Mouse (Mus musculus) cortical plate, adult 2 months (tissue): ENCODE data around the gene Cachd1. TPM values are rescaled to one million over a fixed set of nuclear protein-coding genes. Genes with fewer than 3 reads are reported as not detected.

Experiments used
- H3K27ac ChIP-seq: fragments of 200-500 bp; 2 replicates; pipeline ENCODE4 v1.5.1; 2012; ENCODE audit warnings: low read length, control low read depth, inconsistent platforms; ENCODE audit not compliant: insufficient read depth
- H3K4me1 ChIP-seq: fragments of 200-500 bp; 2 replicates; pipeline ENCODE4 v1.6.1; 2011; ENCODE audit warnings: low read length; ENCODE audit not compliant: control insufficient read depth, insufficient read depth
- H3K4me3 ChIP-seq: fragments of 200-500 bp; 2 replicates; pipeline ENCODE4 v1.5.1; 2011; ENCODE audit warnings: mild to moderate bottlenecking, low read length, control low read depth; ENCODE audit not compliant: insufficient read depth
- CTCF ChIP-seq: fragments of 200-500 bp; IDR thresholded peaks from 2 replicates; pipeline ENCODE4 v1.5.1; 2011; ENCODE audit warnings: mild to moderate bottlenecking, control low read depth, low read length; ENCODE audit not compliant: insufficient read depth; ENCODE audit errors: extremely low read depth
- POLR2A ChIP-seq: fragments of 200-500 bp; IDR thresholded peaks from 2 replicates; pipeline ENCODE4 v1.6.1; 2011; ENCODE audit warnings: mild to moderate bottlenecking, low read length, control low read depth; ENCODE audit not compliant: insufficient read depth; ENCODE audit errors: extremely low read depth
- polyA plus RNA-seq: library from polyadenylated mRNA; depleted of rRNA; stranded (reverse); fragments of >200 nt; gene quantifications from 2 replicates; pipeline ENCODE4 v1.2.3, GENCODE M21; 2012

The Cachd1 gene
- polyA plus RNA-seq, 1 experiment = 16.1 TPM

DNA sequence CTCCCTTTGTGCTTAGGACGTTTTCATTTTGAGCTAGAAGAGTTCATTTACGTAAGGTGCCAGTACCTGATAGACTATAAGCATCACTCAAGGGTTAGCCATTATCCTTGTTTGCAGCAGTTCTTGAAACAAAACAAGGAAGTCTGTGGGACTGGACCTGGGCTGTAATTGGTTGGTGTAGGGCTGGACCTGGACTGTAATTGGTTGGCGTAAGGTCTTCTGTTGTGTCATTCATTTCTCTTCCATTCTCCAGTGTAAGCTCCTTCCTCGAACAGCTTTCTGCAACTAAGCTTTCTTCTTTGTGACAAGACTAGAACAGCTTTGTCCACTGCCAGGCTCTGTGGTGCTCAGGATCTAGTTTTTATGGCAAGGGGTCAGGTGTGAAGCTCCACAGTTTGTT lies 78.9 kb downstream of the Cachd1 start:
- no peak overlapping the region for H3K27ac ChIP-seq
- H3K4me3 ChIP-seq = no peak overlapping the region
- no peaks in the 10 kb centered on the region for H3K4me1 ChIP-seq
- TF ChIP-seq POLR2A (no peak), CTCF (no peak)

DNA sequence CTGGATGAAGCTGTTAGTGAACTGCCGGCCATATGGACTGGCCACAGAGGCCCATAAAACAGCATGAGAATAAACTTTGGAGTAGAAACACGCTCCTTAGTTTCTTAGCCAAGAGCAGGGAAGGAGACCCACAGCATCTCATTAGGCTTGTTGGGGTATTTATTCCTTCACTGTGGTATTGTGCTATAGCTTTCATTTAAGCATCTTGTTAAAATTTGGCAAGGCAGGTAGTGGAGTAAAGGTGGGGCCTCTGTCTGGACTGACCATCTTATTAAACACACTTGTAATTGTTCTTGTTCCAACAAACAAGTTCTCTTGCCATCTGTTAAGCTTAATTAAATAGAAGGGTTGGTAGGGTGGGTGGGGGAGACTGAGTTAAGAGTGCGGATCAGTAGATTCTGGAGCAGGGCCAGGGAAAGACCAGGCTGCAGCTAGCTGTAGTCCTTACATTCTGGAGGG lies 81.0 kb downstream of the Cachd1 start:
- no peak overlapping the region for H3K27ac ChIP-seq
- H3K4me3 ChIP-seq = no peak overlapping the region
- no peak for TF ChIP-seq CTCF
- TF ChIP-seq POLR2A = no peak
- no peaks in the 10 kb centered on the region for H3K4me1 ChIP-seq

DNA sequence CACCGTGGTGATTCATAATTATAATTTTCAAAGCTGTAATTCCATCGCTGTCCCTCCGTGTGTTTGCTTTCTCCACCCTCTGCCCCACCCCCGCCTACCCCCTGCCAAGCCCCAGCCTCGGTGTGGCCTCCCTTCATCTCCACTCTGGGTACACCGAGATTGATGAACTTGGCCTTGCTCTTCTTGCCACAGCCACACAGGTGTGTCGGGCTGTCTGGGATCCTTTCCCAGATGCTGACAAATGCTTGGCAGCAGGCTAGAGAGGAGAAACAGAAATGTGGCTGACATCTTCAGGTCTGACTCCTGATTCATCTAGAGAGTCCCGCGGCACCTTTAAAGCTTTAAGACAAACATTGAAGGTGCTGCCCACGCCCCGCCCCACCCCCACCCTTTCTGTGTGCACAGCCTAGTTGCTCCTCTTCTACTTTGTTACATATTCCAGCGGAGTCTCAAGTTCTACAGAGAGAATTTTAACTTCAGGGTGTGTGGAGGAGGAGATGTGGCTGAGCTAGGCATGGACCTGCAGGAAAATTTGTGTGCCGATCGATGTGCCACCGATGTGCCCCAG lies 87.5 kb downstream of the Cachd1 start:
- peaks cover 2% of the 10 kb centered on the region; the same call in 1 of the 2 replicates for H3K4me1 ChIP-seq
- H3K4me3 ChIP-seq = no peak overlapping the region
- H3K27ac ChIP-seq = no peak overlapping the region
- TF ChIP-seq POLR2A (no peak), CTCF (no peak)

DNA sequence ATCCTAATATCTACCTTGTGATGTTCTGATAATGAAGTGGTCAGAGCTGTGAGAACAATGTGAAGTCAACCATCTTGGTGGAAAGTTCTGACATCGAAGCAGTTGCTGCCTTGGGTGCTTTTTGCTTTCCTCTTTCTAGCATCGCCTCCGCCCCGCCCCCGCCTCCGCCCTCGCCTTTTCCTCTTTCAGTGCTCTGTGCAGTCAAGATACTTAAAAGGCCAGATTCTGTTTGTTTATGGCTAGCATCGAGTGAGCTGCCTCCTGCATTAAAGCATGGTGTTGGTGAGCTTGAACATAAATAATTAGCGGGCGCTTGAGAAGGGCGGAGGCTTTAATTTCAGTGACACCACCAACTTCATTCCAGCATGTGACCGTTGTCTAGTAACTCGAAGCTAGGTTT lies 88.9 kb downstream of the Cachd1 start:
- Histone ChIP-seq H3K4me1 (peaks cover 2% of the 10 kb centered on the region; the same call in 1 of the 2 replicates), H3K4me3 (no peak overlapping the region), H3K27ac (no peak overlapping the region)
- TF ChIP-seq CTCF (no peak), POLR2A (no peak)

DNA sequence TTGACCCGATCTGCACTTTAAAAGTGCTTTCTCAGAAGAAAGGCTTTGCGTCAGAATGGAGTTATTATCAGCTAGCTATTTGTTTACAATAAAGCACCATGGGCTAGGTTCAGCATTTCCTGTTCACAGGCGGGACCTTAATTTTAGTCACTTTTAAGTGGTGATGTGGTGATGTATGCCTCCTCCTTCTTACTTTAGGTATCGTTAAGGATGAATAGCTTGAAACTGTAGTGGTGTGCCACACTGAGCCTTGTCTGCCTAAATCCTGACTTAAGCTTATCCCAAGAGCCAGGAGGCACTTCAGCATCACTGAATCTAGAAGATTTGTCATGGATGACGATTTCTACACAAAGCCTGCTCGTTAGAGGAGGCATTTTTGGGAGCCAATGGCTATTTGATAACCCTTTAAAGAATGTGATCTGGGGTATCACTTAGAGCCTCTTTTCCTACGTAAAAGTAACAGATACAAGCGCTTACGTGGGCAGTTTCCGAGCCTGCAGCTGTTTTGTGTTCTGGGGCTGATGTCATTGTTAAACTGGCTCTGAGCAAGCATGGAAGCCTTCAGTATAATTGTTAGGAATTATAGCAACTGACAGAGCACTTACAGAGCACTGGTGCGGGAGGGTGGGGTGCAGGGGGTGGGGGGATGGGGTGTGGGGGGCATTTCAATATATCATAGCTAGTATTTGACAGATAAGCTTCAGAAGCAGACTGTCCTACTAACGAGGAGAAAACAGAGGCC lies 89.7 kb downstream of the Cachd1 start:
- no peak overlapping the region for H3K27ac ChIP-seq
- peaks cover 2% of the 10 kb centered on the region; the same call in 1 of the 2 replicates for H3K4me1 ChIP-seq
- TF ChIP-seq CTCF (no peak), POLR2A (no peak)
- H3K4me3 ChIP-seq = no peak overlapping the region

DNA sequence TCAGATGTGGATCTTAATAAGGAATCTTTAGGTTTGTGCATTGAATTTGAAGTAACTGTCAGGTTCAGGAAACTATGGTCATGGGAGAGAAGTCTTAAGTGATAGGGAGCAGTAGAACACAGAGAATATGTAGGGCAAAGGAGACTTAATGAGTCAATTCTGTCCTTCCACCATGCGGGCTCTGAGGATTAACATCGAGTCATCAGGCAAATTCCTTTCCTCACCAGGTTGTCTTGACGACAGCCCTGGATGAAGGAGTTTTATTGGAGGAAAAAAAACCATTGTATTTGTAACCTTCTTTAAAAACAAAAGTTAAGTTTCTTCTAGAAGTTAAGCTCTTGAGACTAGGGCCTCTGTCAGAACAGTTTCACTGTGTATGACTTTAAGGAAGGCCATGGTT lies 100.9 kb downstream of the Cachd1 start:
- Histone ChIP-seq H3K27ac (no peak overlapping the region), H3K4me1 (no peaks in the 10 kb centered on the region), H3K4me3 (no peak overlapping the region)
- TF ChIP-seq POLR2A = no peak
- no peak for TF ChIP-seq CTCF

DNA sequence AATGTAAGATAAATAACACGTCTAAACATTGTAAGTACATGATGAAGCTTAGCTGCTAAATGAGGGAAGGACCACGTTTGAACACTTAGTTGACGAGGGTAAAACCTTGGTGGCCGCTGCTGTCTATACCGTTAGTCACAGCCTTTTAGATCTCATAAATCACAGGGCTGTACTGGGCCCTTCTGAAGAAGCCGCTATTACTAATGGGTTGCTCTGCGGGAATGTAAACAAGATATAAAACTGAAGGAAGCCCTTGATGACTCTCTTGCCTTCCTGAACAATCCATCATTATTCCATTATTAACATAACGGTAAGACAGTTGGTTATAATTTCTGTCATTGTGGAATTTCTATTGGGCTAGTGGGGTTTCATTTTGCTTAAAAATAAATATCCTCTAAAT lies 102.9 kb downstream of the Cachd1 start:
- no peaks in the 10 kb centered on the region for H3K4me1 ChIP-seq
- H3K27ac ChIP-seq = no peak overlapping the region
- TF ChIP-seq CTCF (no peak), POLR2A (no peak)
- H3K4me3 ChIP-seq = no peak overlapping the region

DNA sequence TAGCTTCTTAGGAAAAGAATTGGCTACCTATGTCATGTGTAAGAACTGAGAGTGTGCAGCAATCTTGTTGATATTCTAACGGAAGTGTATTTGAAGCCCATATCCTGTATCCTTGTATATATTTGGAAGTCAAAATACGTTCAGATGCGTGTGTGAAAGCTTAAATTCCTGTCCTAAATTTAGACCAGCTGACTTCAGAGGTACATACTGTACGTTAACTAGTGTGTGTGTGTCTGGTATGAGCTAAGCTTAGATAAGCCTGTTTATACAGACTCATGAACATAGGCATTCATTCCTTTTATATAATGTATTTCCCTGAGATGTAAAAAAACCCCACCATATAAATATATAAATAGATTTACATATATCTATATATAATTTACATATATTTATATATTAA lies 103.6 kb downstream of the Cachd1 start:
- Histone ChIP-seq H3K4me3 (no peak overlapping the region), H3K27ac (no peak overlapping the region), H3K4me1 (no peaks in the 10 kb centered on the region)
- TF ChIP-seq POLR2A (no peak), CTCF (no peak)

DNA sequence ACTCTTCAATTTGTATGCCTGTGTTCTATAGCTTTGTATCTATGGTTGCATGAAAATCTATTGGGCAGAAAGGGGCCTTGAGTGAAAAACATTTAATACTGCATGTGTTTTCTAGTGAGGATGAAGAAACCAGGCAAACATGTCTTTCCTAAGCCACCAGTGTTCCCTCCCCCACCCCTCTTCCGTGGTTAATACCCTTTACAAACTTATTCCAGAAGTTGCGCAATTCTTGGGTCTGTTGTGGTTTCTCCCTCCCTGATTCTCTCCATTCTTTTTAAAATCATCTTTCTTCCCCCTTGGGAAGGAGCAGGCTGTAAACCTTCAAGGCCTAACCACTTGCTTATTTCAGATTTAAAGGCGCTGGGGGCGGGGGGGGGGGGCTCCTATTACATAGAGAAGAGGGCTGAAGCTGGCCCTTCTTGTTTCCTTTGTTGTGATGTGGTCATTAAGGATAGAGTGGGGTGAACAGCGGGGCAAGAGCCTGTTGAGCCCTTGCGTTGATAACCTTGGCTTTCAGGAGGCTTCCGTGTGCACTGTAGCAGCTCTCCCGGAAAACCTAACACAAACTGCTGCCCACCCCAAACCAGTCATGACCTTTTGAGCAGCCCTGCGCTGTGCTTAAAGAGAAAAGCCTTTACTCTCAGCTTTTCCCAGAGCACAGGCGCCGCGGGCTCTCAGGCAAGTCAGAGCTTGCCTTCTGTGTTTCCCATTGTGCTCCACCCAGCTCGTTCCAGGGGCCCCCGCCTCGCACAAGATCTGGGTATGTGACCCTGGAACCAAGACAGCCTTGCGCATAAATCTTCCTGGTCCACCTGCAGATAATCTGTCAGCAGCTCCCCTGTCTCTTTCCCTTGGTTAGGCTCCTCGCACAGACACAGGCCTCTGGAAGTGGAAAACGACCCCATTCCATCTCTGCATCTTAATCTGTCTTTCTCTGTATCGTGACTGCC lies 109.6 kb downstream of the Cachd1 start:
- no peak overlapping the region for H3K27ac ChIP-seq
- TF ChIP-seq POLR2A (no peak), CTCF (no peak)
- H3K4me1 ChIP-seq = no peaks in the 10 kb centered on the region
- H3K4me3 ChIP-seq = no peak overlapping the region
